Mouse (Mus musculus) C2C12 (cell line): Measurements from ENCODE around the gene Nr1h2.

Experiments
- CEBPB ChIP-seq: IDR thresholded peaks from one replicate; pipeline ENCODE4 v1.6.1; 2011; ENCODE audit warnings: low read depth, mild to moderate bottlenecking, control low read depth, moderate library complexity
- CTCF ChIP-seq: IDR thresholded peaks from one replicate; pipeline ENCODE4 v1.5.1; 2011; ENCODE audit not compliant: control insufficient read depth, insufficient read depth, insufficient read length
- MAX ChIP-seq: IDR thresholded peaks from one replicate; pipeline ENCODE4 v1.6.1; 2011; ENCODE audit warnings: mild to moderate bottlenecking, control low read depth
- MYOD1 ChIP-seq: IDR thresholded peaks from one replicate; pipeline ENCODE4 v1.6.1; 2011; ENCODE audit warnings: low read depth; ENCODE audit not compliant: control insufficient read depth, insufficient read length

DNA sequence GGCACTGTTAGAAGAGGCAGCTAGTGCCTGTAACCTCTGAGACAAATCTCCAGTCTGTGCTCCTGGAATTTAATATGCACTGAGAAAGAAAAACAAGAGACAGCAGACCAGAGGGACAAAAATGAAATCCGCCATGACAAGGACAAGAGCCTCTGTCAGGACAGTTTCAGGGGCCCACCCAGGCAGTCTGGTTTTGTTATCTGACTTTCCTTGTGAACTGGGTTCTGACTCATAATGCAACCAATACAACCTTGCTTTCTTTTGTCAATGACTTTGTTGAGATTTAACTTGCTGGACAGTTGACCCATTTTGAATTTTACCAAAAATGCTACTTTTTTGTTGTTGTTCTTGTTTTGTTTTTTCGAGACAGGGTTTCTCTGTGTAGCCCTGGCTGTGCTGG lies 3.9 kb upstream of the Nr1h2 start:
- TF ChIP-seq CTCF (no peak), MAX (no peak), MYOD1 (no peak), CEBPB (no peak)
